Mouse (Mus musculus): ENCODE data around the gene Hes7.
A peak's percentile ranks its signal among the peaks of the same experiment; 100 is the strongest.

- TF ChIP-seq CTCF (IDR thresholded peaks at IDR 0.05 in 2 of 3, conservative IDR thresholded peaks at IDR 0.05 in 1 of 3; ENCODE audit: control insufficient read depth in 1 of 3, insufficient read depth in 1 of 3, low read depth in 2 of 3, low read length in 3 of 3, poor library complexity in 1 of 3, severe bottlenecking in 1 of 3) = no peak
- no peak for TF ChIP-seq MAFK (IDR thresholded peaks at IDR 0.05; ENCODE audit: borderline replicate concordance, low read depth, low read length)
- no peak for TF ChIP-seq POLR2AphosphoS5 (IDR thresholded peaks at IDR 0.05; ENCODE audit: borderline replicate concordance, low read depth, low read length)
- TF ChIP-seq GABPA (IDR thresholded peaks at IDR 0.05; ENCODE audit: low read depth, low read length) = no peak
- TF ChIP-seq TBP (IDR thresholded peaks at IDR 0.05; ENCODE audit: low read depth, low read length) = peak; percentile 85
- peak; percentile 86 for TF ChIP-seq MYC (IDR thresholded peaks at IDR 0.05; ENCODE audit: low read depth, low read length)
- no peak for TF ChIP-seq EP300 (IDR thresholded peaks at IDR 0.05; ENCODE audit: low read depth in 1 of 2, low read length in 2 of 2)
- peak; percentile 75 to 94 for TF ChIP-seq POLR2A (IDR thresholded peaks at IDR 0.05; ENCODE audit: control insufficient read depth in 1 of 2, insufficient read depth in 1 of 2, low read depth in 1 of 2, low read length in 2 of 2, poor library complexity in 1 of 2)
Measured at GRCm38 (mm10) chr11:69070590-69071222, 49.5 kb upstream of the Hes7 start, which contains the start of gene Tmem107.
